Mouse (Mus musculus) B cell, adult 67 days (primary cell): Measurements from ENCODE around the gene Ubap1. TPM values are rescaled to one million over a fixed set of nuclear protein-coding genes. Genes with fewer than 3 reads are reported as not detected.

Experiments
- total RNA-seq, 2 experiments: library from RNA; stranded (reverse); gene quantifications; 4 replicates each; pipeline ENCODE4 v1.2.4; 2023

Gene Ubap1
- 10 to 100 TPM; 49.9 to 58.5 TPM for total RNA-seq

GRCm38 (mm10) chr4:41348584-41349198 lies at the start of gene Ubap1:
Gene Ubap1 (plus strand): TSS chr4:41348996.

GRCm38 (mm10) chr4:41314141-41315129 lies 34.4 kb upstream of the Ubap1 start, which contains the start of gene Dcaf12:
Gene Dcaf12 (minus strand): TSS chr4:41314889.

Other genes with a start within 250 kb of the Ubap1 start
- 10 to 100 TPM; 63.9 to 68.5 TPM for gene Nol6, start 224.5 kb upstream of the Ubap1 start, total RNA-seq
- 10 to 100 TPM; 86.9 to 89.8 TPM for gene Ube2r2, start 213.3 kb upstream of the Ubap1 start, total RNA-seq
- gene Ubap2, start 73.9 kb upstream of the Ubap1 start, total RNA-seq: 10 to 100 TPM; 51.0 to 61.7 TPM
- gene Dcaf12, start 34.1 kb upstream of the Ubap1 start, total RNA-seq: 10 to 100 TPM; 52.6 to 56.7 TPM
- 1 to 10 TPM; 4.0 to 4.8 TPM for gene Kif24, start 115.9 kb downstream of the Ubap1 start, total RNA-seq
- 1 to 10 TPM; 4.0 to 9.0 TPM for gene Nudt2, start 116.2 kb downstream of the Ubap1 start, total RNA-seq
- gene AI464131, start 154.1 kb downstream of the Ubap1 start, total RNA-seq: not detected
- gene 1110017D15Rik, start 168.3 kb downstream of the Ubap1 start, total RNA-seq: under 1 TPM in 1 of 2 experiments, not detected in 1; 0.99 TPM
- 10 to 100 TPM; 12.2 to 12.6 TPM for gene Fam219a, start 220.5 kb downstream of the Ubap1 start, total RNA-seq
- gene Dnaic1, start 220.8 kb downstream of the Ubap1 start, total RNA-seq: not detected